8 mouse cellular contexts compared by ENCODE assay signal in genomic region chr4:154964581-154965235, GRCm38 (mm10). TPM values are rescaled to one million over a fixed set of nuclear protein-coding genes. Genes with fewer than 3 reads are reported as not detected.
DNase-seq lines count a peak whose midpoint lies in the region; ATAC-seq and TF ChIP-seq lines count a peak whose summit lies in the region.

No protein-coding gene starts in this region.

- peak overlapping the region; percentile 84 for H3K4me2 ChIP-seq in hindbrain, embryonic 16.5 days (ENCODE audit: low read length)
- peak overlapping the region; percentile 79 for H3K4me2 ChIP-seq in midbrain, embryonic 11.5 days

- H3K27me3 ChIP-seq in hindbrain, embryonic 16.5 days (replicated peaks; ENCODE audit: control insufficient read depth, insufficient read depth, low read length): 0 out of 2 replicates have a peak, but pooled peaks cover 2% of the 10 kb centered on the region
- peaks cover 2% of the 10 kb centered on the region; the same call in 1 of the 2 replicates for H3K27me3 ChIP-seq in midbrain, embryonic 11.5 days (ENCODE audit: control insufficient read depth, insufficient read depth, low read length)

- intact Hi-C loops in left cerebral cortex, postnatal 14 days (cut with DNase I): loop anchor here (5.0 kb wide), 1 partner anchor 87 kb away; no protein-coding TSS in a partner anchor

- no peak for TF ChIP-seq POLR2A in lung, adult 2 months (IDR thresholded peaks at IDR 0.05; ENCODE audit: borderline replicate concordance, extremely low read depth, low read depth, low read length)

- WGBS in lung, adult 2 months: 1% methylated on average over 36 of the region's 36 CpGs
- under 1% methylated on average over 33 of the region's 36 CpGs for WGBS in hindbrain, embryonic 16.5 days
- WGBS in midbrain, embryonic 11.5 days: under 1% methylated on average over 35 of the region's 36 CpGs

- H3K27ac ChIP-seq in hindbrain, embryonic 16.5 days (ENCODE audit: low read depth, low read length): peak overlapping the region; percentile 94
- peak overlapping the region; percentile 98 for H3K27ac ChIP-seq in midbrain, embryonic 11.5 days (ENCODE audit: low read depth, low read length)

- H3K4me3 ChIP-seq in lung, adult 2 months (replicated peaks; ENCODE audit: extremely low read depth, low read depth, low read length): peak overlapping the region; percentile 87
- H3K4me3 ChIP-seq in hindbrain, embryonic 16.5 days (ENCODE audit: low read length): peak overlapping the region; percentile 75
- peak overlapping the region; percentile 95 for H3K4me3 ChIP-seq in midbrain, embryonic 11.5 days (ENCODE audit: low read depth, low read length)

- H3K9ac ChIP-seq in hindbrain, embryonic 16.5 days (ENCODE audit: low read depth, low read length): peak overlapping the region; percentile 76
- H3K9ac ChIP-seq in midbrain, embryonic 11.5 days (ENCODE audit: low read length): peak overlapping the region; percentile 92

- no peaks in the 10 kb centered on the region for H3K9me3 ChIP-seq in hindbrain, embryonic 16.5 days (ENCODE audit: control insufficient read depth, low read length)
- H3K9me3 ChIP-seq in midbrain, embryonic 11.5 days (ENCODE audit: control insufficient read depth, low read length): no peaks in the 10 kb centered on the region

- peaks cover under 1% of the 10 kb centered on the region for H3K36me3 ChIP-seq in hindbrain, embryonic 16.5 days (ENCODE audit: control insufficient read depth, insufficient read depth, low read length)
- peaks cover 10% of the 10 kb centered on the region for H3K36me3 ChIP-seq in midbrain, embryonic 11.5 days (ENCODE audit: control insufficient read depth, insufficient read depth, low read length)

- peaks cover 5% of the 10 kb centered on the region for H3K4me1 ChIP-seq in lung, adult 2 months (ENCODE audit: control insufficient read depth, insufficient read depth, low read length)
- peaks cover 47% of the 10 kb centered on the region for H3K4me1 ChIP-seq in hindbrain, embryonic 16.5 days (ENCODE audit: control insufficient read depth, insufficient read depth, low read depth, low read length)
- H3K4me1 ChIP-seq in midbrain, embryonic 11.5 days (ENCODE audit: control insufficient read depth, insufficient read depth, low read length): peaks cover 47% of the 10 kb centered on the region

- TF ChIP-seq CTCF in lung, adult 2 months (IDR thresholded peaks at IDR 0.05; ENCODE audit: insufficient read depth, low read length): no peak

- no peak for DNase-seq in lung, adult 2 months
- no peak for DNase-seq in lung, postnatal 36 days
- DNase-seq in midbrain, embryonic 11.5 days (ENCODE audit: low spot score, missing footprints): no peak
- no peak for DNase-seq in frontal cortex, postnatal 10 days (ENCODE audit: low spot score in 2 of 2)
- no peak for DNase-seq in gastrocnemius, adult 8-10 months (ENCODE audit: low spot score in 2 of 2)
- no peak for DNase-seq in left cerebral cortex, postnatal 14 days (ENCODE audit: low spot score in 2 of 2)

- peak; percentile 16; the same call in 1 of the 2 replicates for ATAC-seq in common myeloid progenitor, adult 5-6 weeks (replicated peaks; ENCODE audit: low read depth, poor library complexity, severe bottlenecking)
- peak; percentile 28 for ATAC-seq in hindbrain, embryonic 16.5 days
- no peak for ATAC-seq in midbrain, embryonic 11.5 days (ENCODE audit: low FRiP score)

RNA-seq across cellular contexts. Expression of gene Pank4, which starts 0.8 kb away (rescaled TPM):
- polyA plus RNA-seq in lung, adult 2 months (2012; rRNA removed): 35.0 and 49.1 TPM in 2 replicates
- total RNA-seq in common myeloid progenitor, adult 5-6 weeks (2017): 15.0 and 35.5 TPM in 2 replicates
- 37.8 and 39.5 TPM in 2 replicates for polyA plus RNA-seq in hindbrain, embryonic 16.5 days (2015; fragmentation: Nextera tagmentation; extraction: Ambion mirVana)
- 37.0 and 40.4 TPM in 2 replicates for polyA plus RNA-seq in midbrain, embryonic 11.5 days (2014; fragmentation: Nextera tagmentation; extraction: Ambion mirVana)
- 10 to 100 TPM; 28.2 to 31.7 (median 31.5) TPM for total RNA-seq in gastrocnemius, adult 8-10 months (2022)
- total RNA-seq in left cerebral cortex, postnatal 14 days (2021): 10 to 100 TPM; 31.8 to 33.4 TPM

RNA-seq across cellular contexts. Expression of gene Hes5, which starts 4.0 kb away (rescaled TPM):
- 0.09 TPM in 1 of 2 replicates, not detected in the other for polyA plus RNA-seq in lung, adult 2 months (2012; rRNA removed)
- not detected in 2 replicates for total RNA-seq in common myeloid progenitor, adult 5-6 weeks (2017)
- 146 and 167 TPM in 2 replicates for polyA plus RNA-seq in hindbrain, embryonic 16.5 days (2015; fragmentation: Nextera tagmentation; extraction: Ambion mirVana)
- 456 and 535 TPM in 2 replicates for polyA plus RNA-seq in midbrain, embryonic 11.5 days (2014; fragmentation: Nextera tagmentation; extraction: Ambion mirVana)
- total RNA-seq in gastrocnemius, adult 8-10 months (2022): not detected
- total RNA-seq in left cerebral cortex, postnatal 14 days (2021): 10 to 100 TPM; 32.6 to 48.7 TPM

RNA-seq across cellular contexts. Expression of gene Tnfrsf14, which starts 36.3 kb away (rescaled TPM):
- polyA plus RNA-seq in lung, adult 2 months (2012; rRNA removed): 51.1 and 56.8 TPM in 2 replicates
- 45.4 and 71.6 TPM in 2 replicates for total RNA-seq in common myeloid progenitor, adult 5-6 weeks (2017)
- polyA plus RNA-seq in hindbrain, embryonic 16.5 days (2015; fragmentation: Nextera tagmentation; extraction: Ambion mirVana): 0.23 and 0.27 TPM in 2 replicates
- polyA plus RNA-seq in midbrain, embryonic 11.5 days (2014; fragmentation: Nextera tagmentation; extraction: Ambion mirVana): 0.93 and 1.2 TPM in 2 replicates
- 1 to 10 TPM; 1.2 to 3.5 (median 1.9) TPM for total RNA-seq in gastrocnemius, adult 8-10 months (2022)
- 1 to 10 TPM; 1.3 to 1.6 TPM for total RNA-seq in left cerebral cortex, postnatal 14 days (2021)

Comparison
In these comparisons a context has a peak if more than half of its experiments do, and no peak if none do; other contexts are left out.
1. RNA of gene Hes5, which starts 4.0 kb away (total RNA-seq): 32.6 to 48.7 TPM in left cerebral cortex, postnatal 14 days; not detected in common myeloid progenitor, adult 5-6 weeks and not detected in gastrocnemius, adult 8-10 months; every median in the first group is over 10 times any median in the second.
2. RNA of gene Tnfrsf14, which starts 36.3 kb away (total RNA-seq): 45.4 to 71.6 TPM in common myeloid progenitor, adult 5-6 weeks; 1.2 to 3.5 TPM in gastrocnemius, adult 8-10 months and 1.3 to 1.6 TPM in left cerebral cortex, postnatal 14 days; every median in the first group is over 10 times any median in the second.
3. Peak in every context shown above with its lines, with median percentiles within 50 percentile points of each other: H3K4me3 ChIP-seq.